In the genomic region with DNA sequence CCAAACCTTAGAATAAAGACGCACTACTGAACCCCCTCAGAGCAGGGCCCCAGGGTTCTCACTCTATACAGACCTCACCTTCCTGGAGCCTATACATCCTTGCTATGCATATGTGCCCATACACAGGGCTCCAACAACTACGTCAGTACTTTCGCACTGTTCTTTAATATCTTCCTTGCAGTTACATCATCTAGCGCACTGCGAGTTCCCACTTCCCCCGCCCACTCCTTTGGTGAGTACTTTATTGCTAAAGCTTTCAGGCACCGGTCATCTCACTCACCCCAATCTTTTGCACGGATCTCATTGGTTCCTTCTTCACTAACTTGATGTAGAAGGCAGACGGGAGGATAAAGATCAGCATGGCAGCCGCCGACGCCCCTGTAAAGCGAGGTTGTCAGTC, we compare ENCODE assay signal across 19 mouse cellular contexts. TPM values are rescaled to one million over a fixed set of nuclear protein-coding genes. Genes with fewer than 3 reads are reported as not detected.
DNase-seq lines count a peak whose midpoint lies in the region; ATAC-seq and TF ChIP-seq lines count a peak whose summit lies in the region.
"Had no signal": no experiment of that assay in that cellular context is flagged by ENCODE, and none has a peak within 500 bp of the region (broad histone marks: within the 10 kb centered on the region; RNA-seq: fewer than 3 reads in every experiment).

No protein-coding gene starts in this region.

- H3K36me3 ChIP-seq in heart, embryonic 15.5 days: peaks cover 83% of the 10 kb centered on the region
- H3K36me3 ChIP-seq in heart, embryonic 10.5 days: peaks cover 87% of the 10 kb centered on the region
- peaks cover 87% of the 10 kb centered on the region for H3K36me3 ChIP-seq in midbrain, embryonic 14.5 days (ENCODE audit: control insufficient read depth, insufficient read depth, low read length)

- no peak for ATAC-seq in heart, embryonic 15.5 days (replicated peaks; ENCODE audit: insufficient number of reproducible peaks, insufficient read depth, low FRiP score, low read depth)
- peak; percentile 56 for ATAC-seq in megakaryocyte, adult 5-6 weeks (ENCODE audit: poor library complexity, severe bottlenecking)
- no peak for ATAC-seq in midbrain, embryonic 14.5 days (ENCODE audit: low FRiP score, low TSS enrichment)
- ATAC-seq: forebrain, embryonic 13.5 days; forebrain, postnatal 0 days; inflammation-experienced regulatory T-cells, adult 6 months had no signal

- H3K27ac ChIP-seq in heart, embryonic 15.5 days: peak overlapping the region; percentile 43; the same call in 1 of the 2 replicates
- H3K27ac ChIP-seq in heart, embryonic 10.5 days: no peak overlapping the region
- H3K27ac ChIP-seq in midbrain, embryonic 14.5 days (replicated peaks; ENCODE audit: low read depth, low read length): no peak overlapping the region
- H3K27ac ChIP-seq in gastrocnemius, adult 2 months: no peak overlapping the region
- H3K27ac ChIP-seq: embryonic facial prominence, embryonic 10.5 days; forebrain, embryonic 13.5 days; hindbrain, embryonic 15.5 days had no signal

- H3K27me3 ChIP-seq in heart, embryonic 15.5 days: no peaks in the 10 kb centered on the region
- no peaks in the 10 kb centered on the region for H3K27me3 ChIP-seq in heart, embryonic 10.5 days (ENCODE audit: insufficient read depth, poor library complexity, severe bottlenecking)
- H3K27me3 ChIP-seq in midbrain, embryonic 14.5 days (ENCODE audit: control insufficient read depth, insufficient read depth, low read length): no peaks in the 10 kb centered on the region
- H3K27me3 ChIP-seq: CH12.LX; forebrain, embryonic 13.5 days; hindbrain, embryonic 15.5 days had no signal

- H3K9me3 ChIP-seq in heart, embryonic 15.5 days (replicated peaks): no peaks in the 10 kb centered on the region
- H3K9me3 ChIP-seq in heart, embryonic 10.5 days: no peaks in the 10 kb centered on the region
- no peaks in the 10 kb centered on the region for H3K9me3 ChIP-seq in midbrain, embryonic 14.5 days (ENCODE audit: control insufficient read depth, low read length)
- H3K9me3 ChIP-seq: embryonic facial prominence, embryonic 10.5 days; forebrain, embryonic 13.5 days; hindbrain, embryonic 15.5 days had no signal

- no peak overlapping the region for H3K4me2 ChIP-seq in heart, embryonic 15.5 days
- no peak overlapping the region for H3K4me2 ChIP-seq in midbrain, embryonic 14.5 days (ENCODE audit: low read length)
- H3K4me2 ChIP-seq: forebrain, embryonic 13.5 days; hindbrain, embryonic 15.5 days had no signal

- intact Hi-C loops in gastrocnemius, adult 2 months (cut with DNase I): no loop called here

- H3K4me3 ChIP-seq in heart, embryonic 15.5 days: no peak overlapping the region
- no peak overlapping the region for H3K4me3 ChIP-seq in heart, embryonic 10.5 days
- H3K4me3 ChIP-seq in midbrain, embryonic 14.5 days (replicated peaks; ENCODE audit: low read depth, low read length): no peak overlapping the region
- H3K4me3 ChIP-seq in gastrocnemius, adult 2 months: no peak overlapping the region
- H3K4me3 ChIP-seq: embryonic facial prominence, embryonic 10.5 days; forebrain, embryonic 13.5 days; hindbrain, embryonic 15.5 days had no signal

- 0 out of 2 replicates have a peak overlapping the region, but pooled peaks have one; percentile 8 for H3K9ac ChIP-seq in heart, embryonic 15.5 days
- no peak overlapping the region for H3K9ac ChIP-seq in midbrain, embryonic 14.5 days (replicated peaks; ENCODE audit: low read length)
- H3K9ac ChIP-seq: forebrain, embryonic 13.5 days; forebrain, postnatal 0 days; hindbrain, embryonic 15.5 days had no signal

- 91% methylated on average over 13 of the region's 13 CpGs for WGBS in heart, embryonic 15.5 days
- 91% methylated on average over 13 of the region's 13 CpGs for WGBS in heart, embryonic 10.5 days
- 93% methylated on average over 13 of the region's 13 CpGs for WGBS in midbrain, embryonic 14.5 days

- no peak for DNase-seq in heart, embryonic 10.5 days (ENCODE audit: low spot score)
- DNase-seq in right cerebral cortex, adult 18-20 months: peak; percentile 51
- DNase-seq in right cerebral cortex, postnatal 4 days: no peak
- DNase-seq in midbrain, embryonic 14.5 days: no peak
- DNase-seq in gastrocnemius, adult 2 months: no peak
- DNase-seq: adrenal gland, adult 8-10 months; adrenal gland, postnatal 36 days; cerebellum, adult 2 months; cerebellum, postnatal 10 days; forebrain, postnatal 0 days; gastrocnemius, postnatal 25 days; heart, postnatal 10 days had no signal

- TF ChIP-seq CTCF in gastrocnemius, adult 2 months (IDR thresholded peaks at IDR 0.05): no peak

- H3K4me1 ChIP-seq in heart, embryonic 15.5 days (replicated peaks): peaks cover 55% of the 10 kb centered on the region
- H3K4me1 ChIP-seq in heart, embryonic 10.5 days: peaks cover 9% of the 10 kb centered on the region; the same call in 1 of the 2 replicates
- H3K4me1 ChIP-seq in midbrain, embryonic 14.5 days (ENCODE audit: control insufficient read depth, insufficient read depth, low read length): peaks cover 3% of the 10 kb centered on the region

RNA-seq across cellular contexts. Expression of gene Slc38a2, which starts 8.7 kb away (rescaled TPM):
- polyA plus RNA-seq in heart, embryonic 15.5 days (2015; fragmentation: Nextera tagmentation; extraction: Ambion mirVana): 158 and 170 TPM in 2 replicates
- polyA plus RNA-seq in heart, embryonic 10.5 days (2016; fragmentation: Nextera tagmentation; extraction: Ambion mirVana): 113 and 119 TPM in 2 replicates
- 125 and 137 TPM in 2 replicates for total RNA-seq in megakaryocyte, adult 5-6 weeks (2015)
- total RNA-seq in megakaryocyte, adult 5-6 weeks (2017): 63.8 and 68.3 TPM in 2 replicates
- polyA plus RNA-seq in midbrain, embryonic 14.5 days (2014; fragmentation: Nextera tagmentation; extraction: Ambion mirVana): 131 and 159 TPM in 2 replicates
- 100 to 1,000 TPM; 115 to 116 TPM for total RNA-seq in gastrocnemius, adult 2 months (2021)

RNA-seq across cellular contexts. Expression of gene Slc38a1, which starts 48.1 kb away (rescaled TPM):
- polyA plus RNA-seq in heart, embryonic 15.5 days (2015; fragmentation: Nextera tagmentation; extraction: Ambion mirVana): 66.1 and 67.8 TPM in 2 replicates
- 90.5 and 96.2 TPM in 2 replicates for polyA plus RNA-seq in heart, embryonic 10.5 days (2016; fragmentation: Nextera tagmentation; extraction: Ambion mirVana)
- total RNA-seq in megakaryocyte, adult 5-6 weeks (2015): 58.7 and 69.9 TPM in 2 replicates
- 43.8 and 48.4 TPM in 2 replicates for total RNA-seq in megakaryocyte, adult 5-6 weeks (2017)
- 147 and 150 TPM in 2 replicates for polyA plus RNA-seq in midbrain, embryonic 14.5 days (2014; fragmentation: Nextera tagmentation; extraction: Ambion mirVana)
- 1 to 10 TPM; 1.0 to 1.3 TPM for total RNA-seq in gastrocnemius, adult 2 months (2021)
